Mouse (Mus musculus) midbrain, embryonic 11.5 days (tissue): ENCODE measurements around the gene Epha4. TPM values are rescaled to one million over a fixed set of nuclear protein-coding genes. Genes with fewer than 3 reads are reported as not detected.

Experiments used
- ATAC-seq: fragments of 200-750 bp; cut with Nextera tagmentation; 2 replicates; pipeline ENCODE4 v1.8.0; 2017; ENCODE audit warnings: moderate TSS enrichment, moderate library complexity; ENCODE audit not compliant: low FRiP score
- DNase-seq: peaks from one replicate; pipeline ENCODE4 v3.0.0; 2015; ENCODE audit warnings: low spot score; ENCODE audit errors: missing footprints
- H3K27ac ChIP-seq: fragments of 300-500 bp; sonication (generic); 2 replicates; pipeline ENCODE4 v1.5.1; 2014; ENCODE audit warnings: low read depth, low read length
- H3K27me3 ChIP-seq: fragments of 300-500 bp; sonication (generic); 2 replicates; pipeline ENCODE4 v1.6.1; 2014; ENCODE audit warnings: mild to moderate bottlenecking, low read length, moderate library complexity, mixed read lengths; ENCODE audit not compliant: control insufficient read depth, insufficient read depth
- H3K36me3 ChIP-seq: fragments of 300-500 bp; sonication (generic); 2 replicates; pipeline ENCODE4 v1.6.1; 2014; ENCODE audit warnings: mild to moderate bottlenecking, low read length, moderate library complexity, mixed read lengths; ENCODE audit not compliant: control insufficient read depth, insufficient read depth
- H3K4me1 ChIP-seq: fragments of 300-500 bp; sonication (generic); 2 replicates; pipeline ENCODE4 v1.6.1; 2014; ENCODE audit warnings: low read length; ENCODE audit not compliant: control insufficient read depth, insufficient read depth
- H3K4me2 ChIP-seq: fragments of 300-500 bp; sonication (generic); 2 replicates; pipeline ENCODE4 v1.6.1; 2014; ENCODE audit warnings: mild to moderate bottlenecking, moderate library complexity
- H3K4me3 ChIP-seq: fragments of 300-500 bp; sonication (generic); 2 replicates; pipeline ENCODE4 v1.5.1; 2014; ENCODE audit warnings: low read depth, low read length
- H3K9ac ChIP-seq: fragments of 300-500 bp; sonication (generic); 2 replicates; pipeline ENCODE4 v1.6.1; 2014; ENCODE audit warnings: low read length
- H3K9me3 ChIP-seq: fragments of 300-500 bp; sonication (generic); 2 replicates; pipeline ENCODE4 v1.6.1; 2016; ENCODE audit warnings: low read length; ENCODE audit not compliant: control insufficient read depth
- WGBS: fragments of 180-500 bp; shearing (Covaris S2); extraction: QIAGEN DNeasy Blood & Tissue Kit; methylation state at CpG from one replicate; pipeline ENCODE4 v1.1.7; 2014; 5-methylcytosine and 5-hydroxymethylcytosine counted together
- polyA plus RNA-seq: library from polyadenylated mRNA; unstranded; fragments of >200 nt; fragmentation: Nextera tagmentation; extraction: Ambion mirVana; gene quantifications from 2 replicates; pipeline ENCODE4 v1.2.1, GENCODE M21; 2014

Epha4 gene
- polyA plus RNA-seq, 1 experiment from 2014 or later, result 19.4 TPM

DNA sequence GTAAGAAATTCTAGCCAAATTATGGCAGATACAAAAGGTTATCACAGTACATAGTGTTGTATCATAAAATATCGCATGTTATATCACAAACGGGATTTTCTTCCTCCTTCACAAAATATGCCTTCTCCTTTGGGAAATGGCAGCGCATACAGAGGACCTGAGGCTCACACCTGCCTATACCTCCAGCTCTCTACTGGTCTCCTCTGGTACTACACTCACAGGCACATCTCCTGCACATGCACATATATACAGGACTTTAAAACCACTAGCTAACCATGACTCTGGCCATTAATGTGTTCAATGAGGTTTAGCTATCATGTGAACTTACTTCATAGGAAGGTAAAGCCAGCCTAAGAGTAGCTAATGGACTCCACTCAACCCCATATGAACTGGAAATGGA lies 81.7 kb downstream of the Epha4 start:
- H3K4me1 ChIP-seq, result peaks cover 6% of the 10 kb centered on the region; the same call in 1 of the 2 replicates
- H3K36me3 ChIP-seq, result no peaks in the 10 kb centered on the region
- no peak overlapping the region for H3K9ac ChIP-seq
- 96% methylated on average over 3 of the region's 3 CpGs for WGBS
- no peaks in the 10 kb centered on the region for H3K9me3 ChIP-seq
- no peaks in the 10 kb centered on the region for H3K27me3 ChIP-seq
- H3K4me3 ChIP-seq, result no peak overlapping the region
- DNase-seq (no peak), ATAC-seq (no peak)
- H3K27ac ChIP-seq, result no peak overlapping the region
- no peak overlapping the region for H3K4me2 ChIP-seq

DNA sequence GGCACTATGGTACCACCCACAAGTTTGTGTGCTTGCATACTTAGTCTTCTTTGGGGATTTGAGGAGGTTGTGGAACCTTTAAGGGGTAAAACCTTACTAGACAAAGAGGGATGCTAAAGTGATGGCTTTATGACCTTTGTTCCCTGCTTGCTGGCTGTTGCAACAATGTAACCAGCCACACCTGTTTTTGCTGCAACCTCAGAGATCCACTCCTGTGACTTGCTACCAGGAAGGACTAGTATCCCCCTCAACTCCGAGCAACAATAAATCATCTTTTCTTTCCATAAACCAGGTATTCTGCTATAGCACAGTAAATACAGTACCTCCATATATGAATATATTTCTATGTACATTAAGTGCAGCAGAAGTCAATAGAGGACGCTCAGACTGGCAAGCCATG lies 82.4 kb downstream of the Epha4 start:
- ATAC-seq (no peak), DNase-seq (no peak)
- Histone ChIP-seq H3K9ac (no peak overlapping the region), H3K4me2 (no peak overlapping the region), H3K9me3 (no peaks in the 10 kb centered on the region), H3K27ac (no peak overlapping the region), H3K4me1 (peaks cover 6% of the 10 kb centered on the region; the same call in 1 of the 2 replicates), H3K4me3 (no peak overlapping the region), H3K27me3 (no peaks in the 10 kb centered on the region), H3K36me3 (no peaks in the 10 kb centered on the region)
- WGBS, result 92% methylated on average over 2 of the region's 2 CpGs

DNA sequence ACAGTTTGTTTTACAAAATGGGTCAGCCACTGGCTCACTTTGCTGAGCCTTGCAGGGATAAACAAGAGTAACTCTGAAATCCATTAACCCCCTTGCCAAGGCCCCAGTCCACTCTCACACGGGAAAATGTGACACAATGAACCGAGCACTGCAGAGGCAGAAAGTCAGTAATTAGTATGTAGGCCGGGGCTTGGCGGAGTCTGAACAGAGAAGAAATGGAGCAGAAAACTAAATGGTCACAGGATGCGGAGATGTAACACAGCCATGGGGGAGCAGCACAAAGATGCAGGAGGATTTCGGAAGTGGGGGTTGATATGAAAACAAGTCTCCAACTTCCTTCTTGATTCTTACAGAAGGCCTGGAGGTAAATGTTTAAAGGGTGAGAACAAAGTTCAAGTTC lies 85.7 kb downstream of the Epha4 start:
- H3K9me3 ChIP-seq, result no peaks in the 10 kb centered on the region
- ATAC-seq (no peak), DNase-seq (no peak)
- no peaks in the 10 kb centered on the region for H3K27me3 ChIP-seq
- H3K4me2 ChIP-seq, result no peak overlapping the region
- H3K4me1 ChIP-seq, result no peaks in the 10 kb centered on the region
- WGBS, result 72% methylated on average over 6 of the region's 6 CpGs
- no peak overlapping the region for H3K9ac ChIP-seq
- peaks cover 4% of the 10 kb centered on the region; the same call in 1 of the 2 replicates for H3K36me3 ChIP-seq
- no peak overlapping the region for H3K27ac ChIP-seq
- no peak overlapping the region for H3K4me3 ChIP-seq

GRCm38 (mm10) chr1:77426956-77427355 lies 87.9 kb downstream of the Epha4 start:
- H3K9me3 ChIP-seq, result no peaks in the 10 kb centered on the region
- H3K4me2 ChIP-seq, result no peak overlapping the region
- no peak overlapping the region for H3K4me3 ChIP-seq
- H3K36me3 ChIP-seq, result peaks cover 4% of the 10 kb centered on the region; the same call in 1 of the 2 replicates
- H3K27me3 ChIP-seq, result no peaks in the 10 kb centered on the region
- no peak for DNase-seq
- H3K9ac ChIP-seq, result no peak overlapping the region
- no peak for ATAC-seq
- no peaks in the 10 kb centered on the region for H3K4me1 ChIP-seq
- no peak overlapping the region for H3K27ac ChIP-seq
- WGBS, result 85% methylated on average over 6 of the region's 6 CpGs

DNA sequence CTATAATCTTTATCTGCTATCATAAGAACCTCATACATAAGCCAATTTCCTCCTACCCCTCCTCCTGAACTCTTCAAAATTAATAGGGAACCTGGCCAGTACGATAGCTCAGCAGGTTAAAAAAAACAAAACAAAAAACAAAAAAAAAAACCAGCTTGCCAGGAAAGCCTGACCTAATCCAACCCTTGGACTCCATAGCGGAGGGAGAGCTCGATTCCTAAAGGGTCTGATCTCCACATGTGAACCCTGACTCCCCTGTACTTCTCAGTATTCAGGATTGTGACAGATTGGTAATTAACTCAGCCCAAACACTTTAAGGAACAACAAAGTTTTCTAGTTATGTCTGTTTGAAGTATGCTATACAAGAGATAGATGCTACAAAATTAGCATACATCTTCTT lies 89.7 kb downstream of the Epha4 start:
- Histone ChIP-seq H3K36me3 (peaks cover 4% of the 10 kb centered on the region; the same call in 1 of the 2 replicates), H3K9ac (no peak overlapping the region), H3K4me1 (no peaks in the 10 kb centered on the region), H3K4me3 (no peak overlapping the region), H3K27ac (no peak overlapping the region), H3K27me3 (no peaks in the 10 kb centered on the region), H3K4me2 (no peak overlapping the region), H3K9me3 (no peaks in the 10 kb centered on the region)
- 87% methylated on average over 3 of the region's 3 CpGs for WGBS
- ATAC-seq (no peak), DNase-seq (no peak)

GRCm38 (mm10) chr1:77421081-77421480 lies 93.8 kb downstream of the Epha4 start:
- peaks cover 3% of the 10 kb centered on the region; the same call in 1 of the 2 replicates for H3K36me3 ChIP-seq
- DNase-seq, result no peak
- no peaks in the 10 kb centered on the region for H3K27me3 ChIP-seq
- H3K9me3 ChIP-seq, result no peaks in the 10 kb centered on the region
- no peak overlapping the region for H3K4me3 ChIP-seq
- no peak for ATAC-seq
- no peaks in the 10 kb centered on the region for H3K4me1 ChIP-seq
- WGBS, result 90% methylated on average over 3 of the region's 3 CpGs
- no peak overlapping the region for H3K4me2 ChIP-seq
- no peak overlapping the region for H3K9ac ChIP-seq
- H3K27ac ChIP-seq, result no peak overlapping the region

DNA sequence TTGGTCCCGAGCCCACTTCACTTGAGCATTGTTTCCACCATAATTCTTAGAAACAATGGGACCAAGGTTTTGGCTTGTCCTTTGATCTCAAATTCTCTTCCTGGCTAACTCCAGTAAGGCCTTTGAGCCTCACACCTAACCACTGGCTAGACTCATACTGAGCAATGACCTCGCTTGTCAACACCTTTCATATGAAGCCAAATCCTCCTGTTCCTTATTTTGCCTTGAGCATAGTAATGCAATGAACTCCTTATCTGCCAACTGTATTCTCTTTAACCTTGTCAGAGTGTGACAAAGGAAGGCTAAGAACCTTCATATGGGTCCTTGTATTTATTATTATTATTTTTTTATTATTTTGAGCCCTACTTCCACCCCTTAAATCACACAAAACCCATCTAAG lies 94.5 kb downstream of the Epha4 start:
- DNase-seq, result no peak
- Histone ChIP-seq H3K27me3 (no peaks in the 10 kb centered on the region), H3K27ac (no peak overlapping the region), H3K4me3 (no peak overlapping the region), H3K36me3 (no peaks in the 10 kb centered on the region), H3K9ac (no peak overlapping the region), H3K4me2 (no peak overlapping the region), H3K4me1 (no peaks in the 10 kb centered on the region), H3K9me3 (no peaks in the 10 kb centered on the region)
- no peak for ATAC-seq
- WGBS, result 56% methylated on average over 2 of the region's 2 CpGs

DNA sequence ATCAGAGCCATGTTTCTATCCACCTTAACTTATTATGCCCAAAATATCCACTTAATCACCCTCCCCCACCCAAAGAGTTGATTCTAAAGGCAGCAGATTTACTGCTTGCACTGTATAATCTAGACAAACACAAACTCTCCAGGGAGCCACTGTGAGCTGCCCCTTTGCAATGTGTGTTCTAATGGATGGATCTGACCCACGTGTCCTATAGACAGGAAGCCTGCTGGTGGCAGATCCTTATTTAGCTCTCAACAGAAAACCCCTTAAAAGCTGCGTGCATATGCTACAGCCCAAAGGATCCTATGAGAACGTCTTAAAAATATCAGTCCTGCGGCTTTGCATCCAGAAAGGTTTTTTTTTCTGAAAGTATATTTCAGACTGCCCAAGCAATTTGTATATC lies 98.0 kb downstream of the Epha4 start:
- DNase-seq (no peak), ATAC-seq (no peak)
- Histone ChIP-seq H3K4me3 (no peak overlapping the region), H3K27me3 (no peaks in the 10 kb centered on the region), H3K9me3 (no peaks in the 10 kb centered on the region), H3K4me1 (peaks cover 2% of the 10 kb centered on the region; the same call in 1 of the 2 replicates), H3K9ac (no peak overlapping the region), H3K4me2 (no peak overlapping the region), H3K27ac (no peak overlapping the region), H3K36me3 (no peaks in the 10 kb centered on the region)
- 64% methylated on average over 4 of the region's 4 CpGs for WGBS

- Histone ChIP-seq H3K4me3 (no peak overlapping the region), H3K4me2 (no peak overlapping the region), H3K27me3 (no peaks in the 10 kb centered on the region), H3K36me3 (no peaks in the 10 kb centered on the region), H3K9me3 (no peaks in the 10 kb centered on the region), H3K4me1 (peaks cover 5% of the 10 kb centered on the region), H3K27ac (no peak overlapping the region), H3K9ac (no peak overlapping the region)
- WGBS, result 29% methylated on average over 9 of the region's 9 CpGs
- ATAC-seq, result no peak
- DNase-seq, result no peak
Observed at GRCm38 (mm10) chr1:77412871-77413669, 101.8 kb downstream of the Epha4 start.
